Mouse (Mus musculus) liver, adult 2 months (tissue): Measurements from ENCODE around the gene Epha5. TPM values are rescaled to one million over a fixed set of nuclear protein-coding genes. Genes with fewer than 3 reads are reported as not detected.

Experiments used
- DNase-seq: peaks from one replicate; pipeline ENCODE4 v3.0.0-alpha.2; 2011; ENCODE audit warnings: low read depth, low spot score; ENCODE audit errors: extremely low read depth
- H3K27ac ChIP-seq: fragments of 200-500 bp; replicated peaks from 2 replicates; pipeline ENCODE4 v1.5.1; 2012; ENCODE audit warnings: low read depth, mild to moderate bottlenecking, control low read depth, inconsistent platforms, low read length; ENCODE audit not compliant: insufficient read depth
- H3K27me3 ChIP-seq: fragments of 200-500 bp; 2 replicates; pipeline ENCODE4 v1.6.1; 2012; ENCODE audit warnings: mild to moderate bottlenecking, moderate library complexity, low read length, inconsistent platforms; ENCODE audit not compliant: control insufficient read depth, insufficient read depth
- H3K36me3 ChIP-seq: fragments of 200-500 bp; 2 replicates; pipeline ENCODE4 v1.6.1; 2012; ENCODE audit warnings: low read length, inconsistent platforms; ENCODE audit not compliant: control insufficient read depth, insufficient read depth
- H3K4me1 ChIP-seq: fragments of 200-500 bp; 2 replicates; pipeline ENCODE4 v1.6.1; 2011; ENCODE audit warnings: low read length; ENCODE audit not compliant: control insufficient read depth, insufficient read depth
- H3K4me3 ChIP-seq: fragments of 200-500 bp; 2 replicates; pipeline ENCODE4 v1.5.1; 2011; ENCODE audit warnings: low read depth, mild to moderate bottlenecking, control low read depth, low read length, moderate library complexity; ENCODE audit not compliant: insufficient read depth
- H3K79me2 ChIP-seq: fragments of 200-500 bp; 2 replicates; pipeline ENCODE4 v1.6.1; 2012; ENCODE audit warnings: inconsistent platforms, mild to moderate bottlenecking, low read length, moderate library complexity; ENCODE audit not compliant: control insufficient read depth, insufficient read depth
- H3K9ac ChIP-seq: fragments of 200-500 bp; 2 replicates; pipeline ENCODE4 v1.6.1; 2012; ENCODE audit warnings: low read depth, mild to moderate bottlenecking, control low read depth, inconsistent platforms, low read length
- CTCF ChIP-seq: fragments of 200-500 bp; IDR thresholded peaks from 2 replicates; pipeline ENCODE4 v1.5.1; 2011; ENCODE audit warnings: low read depth, low read length, control low read depth
- POLR2A ChIP-seq: fragments of 200-500 bp; IDR thresholded peaks from 2 replicates; pipeline ENCODE4 v1.6.1; 2011; ENCODE audit warnings: low read length, control low read depth; ENCODE audit not compliant: insufficient read depth; ENCODE audit errors: extremely low read depth
- WGBS: fragments of 180-500 bp; shearing (Covaris S2); methylation state at CpG from one replicate; pipeline ENCODE4 v1.1.7; 2018; 5-methylcytosine and 5-hydroxymethylcytosine counted together
- polyA plus RNA-seq: library from polyadenylated mRNA; depleted of rRNA; stranded (reverse); fragments of >200 nt; gene quantifications from 2 replicates; pipeline ENCODE4 v1.2.3, GENCODE M21; 2012
- total RNA-seq: library from RNA; depleted of rRNA; stranded (reverse); fragments of >200 nt; gene quantifications from 2 replicates; pipeline ENCODE4 v1.2.3, GENCODE M21; 2014

Epha5 gene
- total and polyA plus RNA-seq, 2 experiments, result not detected

GRCm38 (mm10) chr5:84070976-84071375 lies 346.2 kb downstream of the Epha5 start:
- Histone ChIP-seq H3K27me3 (no peaks in the 10 kb centered on the region), H3K9ac (no peak overlapping the region), H3K79me2 (no peaks in the 10 kb centered on the region), H3K4me1 (no peaks in the 10 kb centered on the region), H3K36me3 (no peaks in the 10 kb centered on the region), H3K4me3 (no peak overlapping the region), H3K27ac (no peak overlapping the region)
- TF ChIP-seq POLR2A (no peak), CTCF (no peak)
- 82% methylated on average over 7 of the region's 7 CpGs for WGBS
- DNase-seq, result peak; percentile 5

DNA sequence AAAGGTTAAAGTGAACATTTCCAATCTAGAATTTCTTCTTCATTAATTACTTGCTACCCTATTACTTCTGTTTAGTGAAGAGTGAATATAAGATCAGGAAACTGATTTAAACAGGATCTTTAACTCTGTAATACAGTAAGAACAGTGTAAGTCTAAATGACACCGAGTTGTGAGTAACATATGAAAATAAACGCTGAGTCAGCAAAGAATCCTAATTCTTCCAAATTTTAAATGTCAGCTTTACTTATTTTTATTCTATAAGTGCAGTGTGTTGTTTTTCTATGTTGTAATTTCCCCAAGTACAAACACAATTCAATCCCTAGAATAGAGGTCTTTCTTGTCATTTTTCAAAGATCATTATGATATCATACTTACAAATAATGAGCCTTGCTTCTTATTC lies 363.3 kb downstream of the Epha5 start:
- Histone ChIP-seq H3K27me3 (no peaks in the 10 kb centered on the region), H3K36me3 (no peaks in the 10 kb centered on the region), H3K4me3 (no peak overlapping the region), H3K9ac (no peak overlapping the region), H3K27ac (no peak overlapping the region), H3K4me1 (no peaks in the 10 kb centered on the region), H3K79me2 (no peaks in the 10 kb centered on the region)
- DNase-seq, result no peak
- WGBS, result 77% methylated on average over 2 of the region's 2 CpGs
- TF ChIP-seq POLR2A, result no peak
- no peak for TF ChIP-seq CTCF

- no peak overlapping the region for H3K27ac ChIP-seq
- no peak for DNase-seq
- no peak overlapping the region for H3K4me3 ChIP-seq
- no peaks in the 10 kb centered on the region for H3K79me2 ChIP-seq
- H3K36me3 ChIP-seq, result no peaks in the 10 kb centered on the region
- no peak overlapping the region for H3K9ac ChIP-seq
- 95% methylated on average over 1 of the region's 1 CpGs for WGBS
- H3K4me1 ChIP-seq, result no peaks in the 10 kb centered on the region
- H3K27me3 ChIP-seq, result no peaks in the 10 kb centered on the region
- TF ChIP-seq CTCF (no peak), POLR2A (no peak)
Measured at GRCm38 (mm10) chr5:84037250-84037963, 379.8 kb downstream of the Epha5 start.
